In the genomic region with DNA sequence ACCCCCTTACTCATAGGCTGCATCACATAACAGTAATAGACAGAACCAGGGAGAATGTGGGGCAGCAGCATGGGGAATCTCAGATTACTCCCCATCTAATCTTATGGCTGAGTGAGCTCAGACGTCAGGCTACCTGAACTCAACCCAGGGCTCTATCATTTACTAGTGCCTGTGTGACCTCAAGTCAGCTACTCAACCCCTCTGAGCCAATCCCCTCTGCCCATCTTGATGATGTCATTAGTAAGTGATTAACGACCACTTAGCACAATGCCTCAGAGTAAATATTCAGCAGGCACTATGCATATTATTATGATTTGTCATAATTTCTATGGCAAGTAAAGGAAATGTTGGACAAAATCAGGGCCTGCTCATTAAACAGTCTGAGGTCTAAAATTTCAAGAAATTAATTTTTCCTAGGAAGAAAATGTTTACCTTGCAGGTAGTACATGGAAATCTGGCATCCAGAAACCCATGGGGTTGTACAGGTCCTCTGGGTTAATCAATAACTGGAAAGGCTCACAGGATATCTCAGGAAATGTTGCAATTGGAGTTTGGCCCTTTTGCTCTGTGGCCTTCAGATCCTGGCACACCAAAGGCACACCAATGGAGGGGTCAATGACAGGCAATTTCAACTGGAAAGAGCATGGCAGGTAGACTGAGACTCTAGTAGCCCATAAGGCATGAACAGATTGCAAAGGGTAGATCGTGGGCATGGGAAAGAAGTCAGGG, we compare ENCODE assay signal across 22 mouse cellular contexts.
DNase-seq lines count a peak whose midpoint lies in the region; ATAC-seq and TF ChIP-seq lines count a peak whose summit lies in the region.
"Had no signal": no experiment of that assay in that cellular context is flagged by ENCODE, and none has a peak within 500 bp of the region (broad histone marks: within the 10 kb centered on the region; RNA-seq: fewer than 3 reads in every experiment).

No protein-coding gene starts in this region.

- H3K9me3 ChIP-seq in liver, postnatal 0 days (ENCODE audit: low read length), result no peaks in the 10 kb centered on the region
- H3K9me3 ChIP-seq in midbrain, postnatal 0 days (ENCODE audit: low read length), result no peaks in the 10 kb centered on the region
- H3K9me3 ChIP-seq: embryonic facial prominence, embryonic 13.5 days; heart, embryonic 15.5 days; hindbrain, embryonic 10.5 days had no signal

- peak; percentile 100 for ATAC-seq in liver, postnatal 0 days
- ATAC-seq in midbrain, postnatal 0 days (ENCODE audit: low FRiP score), result no peak
- ATAC-seq: forebrain, embryonic 14.5 days; midbrain, embryonic 16.5 days had no signal

- WGBS in liver, adult 2 months, result 22% methylated on average over 3 of the region's 3 CpGs
- 54% methylated on average over 3 of the region's 3 CpGs for WGBS in liver, postnatal 0 days (ENCODE audit: insufficient replicate concordance)
- 88% methylated on average over 3 of the region's 3 CpGs for WGBS in midbrain, postnatal 0 days
- WGBS in cerebellum, adult 2 months, result 80% methylated on average over 3 of the region's 3 CpGs

- no peak for TF ChIP-seq EP300 in liver, postnatal 0 days (IDR thresholded peaks at IDR 0.05; ENCODE audit: low read depth)

- no peak for TF ChIP-seq POLR2A in liver, adult 2 months (IDR thresholded peaks at IDR 0.05; ENCODE audit: extremely low read depth, insufficient read depth, low read length)
- no peak for TF ChIP-seq POLR2A in cerebellum, adult 2 months (IDR thresholded peaks at IDR 0.05; ENCODE audit: borderline replicate concordance, insufficient read depth, low read length)

- H3K79me2 ChIP-seq in liver, adult 2 months (ENCODE audit: control insufficient read depth, insufficient read depth, low read length), result no peaks in the 10 kb centered on the region

- intact Hi-C loops in heart, postnatal 10 days (cut with DNase I), result no loop called here

- no peak overlapping the region for H3K4me2 ChIP-seq in liver, postnatal 0 days (ENCODE audit: low read depth, low read length)
- no peak overlapping the region for H3K4me2 ChIP-seq in midbrain, postnatal 0 days (ENCODE audit: low read depth, low read length, poor library complexity, severe bottlenecking)
- H3K4me2 ChIP-seq: embryonic facial prominence, embryonic 13.5 days; heart, embryonic 15.5 days; lung, embryonic 14.5 days had no signal

- H3K4me3 ChIP-seq in liver, adult 2 months (ENCODE audit: insufficient read depth, low read depth, low read length), result no peak overlapping the region
- H3K4me3 ChIP-seq in liver, postnatal 0 days (ENCODE audit: low read depth, low read length), result no peak overlapping the region
- H3K4me3 ChIP-seq in midbrain, postnatal 0 days (ENCODE audit: low read depth, low read length), result no peak overlapping the region
- H3K4me3 ChIP-seq in cerebellum, adult 2 months (replicated peaks; ENCODE audit: insufficient read depth, low read depth, low read length), result no peak overlapping the region
- H3K4me3 ChIP-seq: embryonic facial prominence, embryonic 13.5 days; heart, adult 2 months; heart, embryonic 15.5 days; hindbrain, embryonic 10.5 days; left cerebral cortex, adult 2 months had no signal

- no peaks in the 10 kb centered on the region for H3K27me3 ChIP-seq in liver, adult 2 months (ENCODE audit: control insufficient read depth, insufficient read depth, low read length)
- H3K27me3 ChIP-seq in liver, postnatal 0 days (ENCODE audit: insufficient read depth, low read length), result no peaks in the 10 kb centered on the region
- no peaks in the 10 kb centered on the region for H3K27me3 ChIP-seq in midbrain, postnatal 0 days (ENCODE audit: insufficient read depth, low read length)
- H3K27me3 ChIP-seq in cerebellum, adult 2 months (ENCODE audit: control insufficient read depth, insufficient read depth, low read length), result no peaks in the 10 kb centered on the region
- H3K27me3 ChIP-seq: embryonic facial prominence, embryonic 13.5 days; heart, embryonic 15.5 days had no signal

- H3K4me1 ChIP-seq in liver, adult 2 months (ENCODE audit: control insufficient read depth, insufficient read depth, low read length), result peaks cover 4% of the 10 kb centered on the region
- no peaks in the 10 kb centered on the region for H3K4me1 ChIP-seq in liver, postnatal 0 days (ENCODE audit: insufficient read depth)
- no peaks in the 10 kb centered on the region for H3K4me1 ChIP-seq in midbrain, postnatal 0 days (ENCODE audit: insufficient read depth, low read length)
- no peaks in the 10 kb centered on the region; the same call in 1 of the 2 replicates for H3K4me1 ChIP-seq in cerebellum, adult 2 months (ENCODE audit: control insufficient read depth, insufficient read depth, low read length)
- H3K4me1 ChIP-seq: heart, embryonic 15.5 days; hindbrain, embryonic 10.5 days had no signal

- H3K27ac ChIP-seq in liver, adult 2 months (replicated peaks; ENCODE audit: insufficient read depth, low read depth, low read length), result no peak overlapping the region
- H3K27ac ChIP-seq in liver, postnatal 0 days (ENCODE audit: low read depth), result peak overlapping the region; percentile 72
- no peak overlapping the region for H3K27ac ChIP-seq in midbrain, postnatal 0 days (ENCODE audit: low read depth, low read length)
- no peak overlapping the region for H3K27ac ChIP-seq in cerebellum, adult 2 months (ENCODE audit: insufficient read depth, low read length)
- H3K27ac ChIP-seq: embryonic facial prominence, embryonic 13.5 days; heart, adult 2 months; heart, embryonic 15.5 days; hindbrain, embryonic 10.5 days; left cerebral cortex, adult 2 months had no signal

- DNase-seq in kidney, adult 11 months, result peak; percentile 54
- no peak for DNase-seq in kidney, postnatal 10 days
- DNase-seq in kidney, adult 9 months, result peak; percentile 81
- peak; percentile 99 for DNase-seq in liver, adult 2 months (ENCODE audit: extremely low read depth, low read depth, low spot score)
- DNase-seq in liver, postnatal 0 days, result peak; percentile 46
- DNase-seq in midbrain, postnatal 0 days (ENCODE audit: low spot score), result no peak
- DNase-seq in heart, postnatal 10 days, result no peak
- no peak for DNase-seq in cerebellum, adult 2 months
- DNase-seq: adrenal gland, adult 2 months; cerebellum, postnatal 10 days; gastrocnemius, postnatal 25 days; heart, adult 2 months; layer of hippocampus, adult 9-11 months; lung, embryonic 14.5 days; lung, postnatal 36 days; right cerebral cortex, postnatal 25 days had no signal

- no peaks in the 10 kb centered on the region for H3K36me3 ChIP-seq in liver, adult 2 months (ENCODE audit: control insufficient read depth, insufficient read depth, low read length)
- H3K36me3 ChIP-seq in liver, postnatal 0 days (replicated peaks; ENCODE audit: insufficient read depth, low read length), result no peaks in the 10 kb centered on the region
- no peaks in the 10 kb centered on the region for H3K36me3 ChIP-seq in midbrain, postnatal 0 days (ENCODE audit: insufficient read depth, low read length)
- H3K36me3 ChIP-seq: embryonic facial prominence, embryonic 13.5 days; heart, embryonic 15.5 days; hindbrain, embryonic 10.5 days had no signal

- no peak for TF ChIP-seq CTCF in liver, adult 2 months (IDR thresholded peaks at IDR 0.05; ENCODE audit: low read depth, low read length)
- no peak for TF ChIP-seq CTCF in liver, postnatal 0 days (IDR thresholded peaks at IDR 0.05; ENCODE audit: low read depth)
- no peak for TF ChIP-seq CTCF in midbrain, postnatal 0 days (IDR thresholded peaks at IDR 0.05)
- no peak for TF ChIP-seq CTCF in cerebellum, adult 2 months (IDR thresholded peaks at IDR 0.05; ENCODE audit: borderline replicate concordance, insufficient read depth, low read depth, low read length)

- no peak overlapping the region for H3K9ac ChIP-seq in liver, adult 2 months (ENCODE audit: low read depth, low read length)
- H3K9ac ChIP-seq in liver, postnatal 0 days (replicated peaks), result no peak overlapping the region
- no peak overlapping the region for H3K9ac ChIP-seq in midbrain, postnatal 0 days (replicated peaks; ENCODE audit: low read length, poor library complexity, severe bottlenecking)
- H3K9ac ChIP-seq: embryonic facial prominence, embryonic 13.5 days; heart, embryonic 15.5 days; lung, embryonic 14.5 days had no signal

Comparison
In these comparisons a context has a peak if more than half of its experiments do, and no peak if none do; other contexts are left out.
1. DNase-seq: peak in kidney, adult 11 months (single experiment), kidney, adult 9 months (single experiment), liver, adult 2 months (single experiment) and liver, postnatal 0 days (single experiment); none in kidney, postnatal 10 days (single experiment), midbrain, postnatal 0 days (single experiment), heart, postnatal 10 days (0 of 2) and cerebellum, adult 2 months (0 of 2).